Mouse (Mus musculus) forebrain, embryonic 15.5 days (tissue): ENCODE measurements around the gene Scarb1. TPM values are rescaled to one million over a fixed set of nuclear protein-coding genes. Genes with fewer than 3 reads are reported as not detected.

Experiments
- ATAC-seq: fragments of 200-750 bp; cut with Nextera tagmentation; replicated peaks from 2 replicates; pipeline ENCODE4 v1.8.0; 2017; ENCODE audit warnings: mild to moderate bottlenecking, moderate TSS enrichment, moderate library complexity
- H3K27ac ChIP-seq: fragments of 300-500 bp; sonication (generic); replicated peaks from 2 replicates; pipeline ENCODE4 v1.5.1; 2015; ENCODE audit warnings: mild to moderate bottlenecking, inconsistent platforms
- H3K27me3 ChIP-seq: fragments of 300-500 bp; sonication (generic); 2 replicates; pipeline ENCODE4 v1.6.1; 2015; ENCODE audit warnings: inconsistent platforms
- H3K36me3 ChIP-seq: fragments of 300-500 bp; sonication (generic); 2 replicates; pipeline ENCODE4 v1.6.1; 2015; ENCODE audit warnings: mild to moderate bottlenecking, inconsistent platforms
- H3K4me1 ChIP-seq: fragments of 300-500 bp; sonication (generic); 2 replicates; pipeline ENCODE4 v1.6.1; 2015; ENCODE audit warnings: inconsistent platforms
- H3K4me2 ChIP-seq: fragments of 300-500 bp; sonication (generic); replicated peaks from 2 replicates; pipeline ENCODE4 v1.6.1; 2015; ENCODE audit warnings: mild to moderate bottlenecking, inconsistent platforms
- H3K4me3 ChIP-seq: fragments of 300-500 bp; sonication (generic); 2 replicates; pipeline ENCODE4 v1.5.1; 2015; ENCODE audit warnings: mild to moderate bottlenecking, inconsistent platforms
- H3K9ac ChIP-seq: fragments of 300-500 bp; sonication (generic); replicated peaks from 2 replicates; pipeline ENCODE4 v1.6.1; 2015; ENCODE audit warnings: mild to moderate bottlenecking, inconsistent platforms
- H3K9me3 ChIP-seq: fragments of 300-500 bp; sonication (generic); 2 replicates; pipeline ENCODE4 v1.6.1; 2016; ENCODE audit warnings: inconsistent platforms
- WGBS: fragments of 180-500 bp; shearing (Covaris S2); methylation state at CpG from one replicate; pipeline ENCODE4 v1.1.7; 2015; ENCODE audit warnings: mixed read lengths; 5-methylcytosine and 5-hydroxymethylcytosine counted together
- polyA plus RNA-seq: library from polyadenylated mRNA; unstranded; fragments of >200 nt; fragmentation: Nextera tagmentation; extraction: Ambion mirVana; gene quantifications from 2 replicates; pipeline ENCODE4 v1.2.1, GENCODE M21; 2015

The Scarb1 gene
- polyA plus RNA-seq, 1 experiment from 2014 or later, result 28.5 TPM

DNA sequence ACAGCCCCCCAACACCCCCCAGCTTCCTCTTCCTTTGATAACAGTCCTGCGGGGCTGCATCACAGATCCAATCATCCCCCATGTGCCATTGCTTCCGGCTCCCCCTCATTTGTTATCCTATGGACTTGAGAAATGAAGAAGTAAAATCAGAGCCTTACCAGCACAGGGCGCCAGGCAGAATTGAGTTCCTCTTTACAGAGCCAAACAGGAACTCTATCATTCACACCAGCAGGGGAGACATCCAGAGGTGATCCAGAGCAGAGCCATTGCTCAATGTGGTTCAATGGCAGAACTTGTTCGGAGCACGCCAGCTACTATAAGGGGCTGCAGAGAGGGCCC is 17.3 kb upstream of the Scarb1 start:
- Histone ChIP-seq H3K4me3 (no peak overlapping the region), H3K9me3 (no peaks in the 10 kb centered on the region), H3K4me2 (no peak overlapping the region), H3K4me1 (peaks cover 6% of the 10 kb centered on the region), H3K36me3 (no peaks in the 10 kb centered on the region), H3K27ac (no peak overlapping the region), H3K27me3 (no peaks in the 10 kb centered on the region), H3K9ac (no peak overlapping the region)
- WGBS, result 93% methylated on average over 5 of the region's 5 CpGs
- no peak for ATAC-seq

- no peaks in the 10 kb centered on the region for H3K9me3 ChIP-seq
- H3K4me3 ChIP-seq, result no peak overlapping the region
- no peaks in the 10 kb centered on the region for H3K27me3 ChIP-seq
- peaks cover 6% of the 10 kb centered on the region for H3K4me1 ChIP-seq
- WGBS, result 84% methylated on average over 12 of the region's 12 CpGs
- no peak overlapping the region for H3K27ac ChIP-seq
- no peak overlapping the region for H3K9ac ChIP-seq
- no peaks in the 10 kb centered on the region for H3K36me3 ChIP-seq
- ATAC-seq, result no peak
- no peak overlapping the region for H3K4me2 ChIP-seq
Observed at GRCm38 (mm10) chr5:125357543-125358269, 16.8 kb upstream of the Scarb1 start.

GRCm38 (mm10) chr5:125355650-125356049 is 14.8 kb upstream of the Scarb1 start:
- WGBS, result 61% methylated on average over 7 of the region's 7 CpGs

DNA sequence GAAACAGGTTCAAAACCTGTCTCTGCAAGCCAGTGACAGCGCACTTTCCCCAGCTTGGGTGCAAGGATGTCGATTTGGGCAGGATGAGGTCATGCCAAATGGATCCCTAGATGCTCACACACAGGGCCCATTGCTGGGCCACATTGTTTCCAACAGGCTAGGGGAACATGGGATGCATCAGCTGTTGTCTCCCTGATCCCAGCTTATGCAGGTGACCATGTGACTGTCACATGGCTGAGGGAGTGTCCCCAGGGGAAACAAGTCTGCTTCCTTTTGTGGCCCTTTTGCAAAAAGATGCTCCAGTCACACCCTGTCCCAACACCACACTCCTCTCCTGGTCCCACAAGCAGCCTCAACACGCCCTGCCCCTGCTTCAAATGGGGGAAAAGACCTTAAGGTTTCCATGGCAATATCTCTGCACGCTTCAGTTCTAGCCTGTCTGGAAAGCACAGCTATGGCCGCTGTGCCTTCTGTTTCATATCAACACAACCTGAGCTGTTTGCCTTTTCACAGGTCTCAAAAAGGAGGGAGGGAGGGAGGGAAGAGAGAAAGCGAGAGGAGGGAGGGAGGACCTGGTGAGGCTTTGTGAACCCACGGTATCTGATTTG is 14.1 kb upstream of the Scarb1 start:
- Histone ChIP-seq H3K9me3 (no peaks in the 10 kb centered on the region), H3K27ac (no peak overlapping the region; the same call in 1 of the 2 replicates), H3K4me1 (no peaks in the 10 kb centered on the region), H3K36me3 (no peaks in the 10 kb centered on the region), H3K4me2 (no peak overlapping the region), H3K4me3 (no peak overlapping the region), H3K9ac (no peak overlapping the region), H3K27me3 (no peaks in the 10 kb centered on the region)
- ATAC-seq, result no peak
- WGBS, result 51% methylated on average over 6 of the region's 7 CpGs

More at GRCm38 (mm10) chr5:125355650-125356049, 14.8 kb upstream of the Scarb1 start:
- Histone ChIP-seq H3K27me3 (no peaks in the 10 kb centered on the region), H3K9me3 (no peaks in the 10 kb centered on the region), H3K4me2 (no peak overlapping the region), H3K27ac (no peak overlapping the region), H3K9ac (no peak overlapping the region), H3K36me3 (no peaks in the 10 kb centered on the region), H3K4me1 (peaks cover 4% of the 10 kb centered on the region), H3K4me3 (no peak overlapping the region)
- no peak for ATAC-seq

DNA sequence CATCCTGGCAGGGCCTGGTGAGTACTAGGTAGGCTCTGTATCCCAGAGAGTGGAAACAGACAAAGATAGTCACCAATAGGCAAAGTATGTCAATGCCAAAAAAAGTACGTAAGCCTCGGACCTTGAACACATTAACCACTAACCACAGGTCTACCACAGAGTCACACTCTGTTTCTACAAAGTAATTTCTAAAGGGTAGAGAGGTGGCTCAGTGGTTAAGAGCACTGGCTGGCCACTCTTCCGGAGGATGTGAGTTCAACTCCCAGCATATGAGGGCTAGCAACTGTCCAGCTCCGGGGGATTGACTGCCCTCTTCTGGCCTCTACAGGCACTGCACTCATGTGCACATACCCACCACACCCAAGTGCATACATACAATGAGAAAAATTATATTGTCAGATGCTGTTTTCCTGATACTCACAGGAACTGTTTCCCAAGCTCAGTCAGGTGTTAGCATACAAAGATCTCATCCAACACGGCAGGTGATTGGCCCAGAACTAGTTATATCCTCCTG is 11.9 kb upstream of the Scarb1 start:
- H3K36me3 ChIP-seq, result no peaks in the 10 kb centered on the region
- no peak overlapping the region for H3K9ac ChIP-seq
- no peaks in the 10 kb centered on the region for H3K4me1 ChIP-seq
- no peaks in the 10 kb centered on the region for H3K9me3 ChIP-seq
- no peak overlapping the region for H3K4me2 ChIP-seq
- H3K27ac ChIP-seq, result no peak overlapping the region
- H3K4me3 ChIP-seq, result no peak overlapping the region
- ATAC-seq, result no peak
- 93% methylated on average over 5 of the region's 5 CpGs for WGBS
- no peaks in the 10 kb centered on the region for H3K27me3 ChIP-seq

- no peaks in the 10 kb centered on the region for H3K27me3 ChIP-seq
- H3K4me3 ChIP-seq, result no peak overlapping the region
- no peak overlapping the region for H3K27ac ChIP-seq
- H3K9me3 ChIP-seq, result no peaks in the 10 kb centered on the region
- no peaks in the 10 kb centered on the region for H3K4me1 ChIP-seq
- no peaks in the 10 kb centered on the region for H3K36me3 ChIP-seq
- H3K4me2 ChIP-seq, result no peak overlapping the region
- H3K9ac ChIP-seq, result no peak overlapping the region
- WGBS, result 94% methylated on average over 5 of the region's 5 CpGs
- ATAC-seq, result no peak
Observed at GRCm38 (mm10) chr5:125351939-125352338, 11.0 kb upstream of the Scarb1 start.

DNA sequence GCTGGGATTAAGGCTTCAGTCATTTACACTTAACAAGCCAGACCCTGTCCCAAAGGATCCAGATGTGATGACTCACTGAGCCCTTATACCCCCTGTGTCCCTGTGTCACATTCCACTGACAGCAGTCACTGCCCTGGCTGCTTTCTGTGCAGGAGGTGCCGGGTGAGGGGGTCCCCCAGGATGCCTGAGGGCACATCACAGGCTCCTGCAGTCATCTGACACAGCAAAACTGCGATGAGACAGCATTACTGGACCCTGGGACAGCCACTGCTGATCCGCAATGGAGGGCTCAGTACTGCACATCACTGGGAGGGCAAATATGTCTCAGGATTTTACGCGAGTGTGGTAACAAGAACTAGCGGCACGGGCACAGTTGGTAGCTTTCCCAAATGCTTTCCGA is 10.2 kb upstream of the Scarb1 start:
- H3K9ac ChIP-seq, result no peak overlapping the region
- no peak overlapping the region for H3K4me3 ChIP-seq
- ATAC-seq, result no peak

GRCm38 (mm10) chr5:125349391-125349790 is 8.5 kb upstream of the Scarb1 start:
- WGBS, result 71% methylated on average over 3 of the region's 3 CpGs
- ATAC-seq, result no peak
- no peak overlapping the region for H3K4me3 ChIP-seq

More for the DNA sequence above, 10.2 kb upstream of the Scarb1 start:
- no peak overlapping the region for H3K27ac ChIP-seq
- no peaks in the 10 kb centered on the region for H3K9me3 ChIP-seq
- no peaks in the 10 kb centered on the region for H3K4me1 ChIP-seq
- H3K27me3 ChIP-seq, result no peaks in the 10 kb centered on the region
- WGBS, result 76% methylated on average over 8 of the region's 8 CpGs
- H3K4me2 ChIP-seq, result no peak overlapping the region
- H3K36me3 ChIP-seq, result no peaks in the 10 kb centered on the region

GRCm38 (mm10) chr5:125348487-125348886 is 7.6 kb upstream of the Scarb1 start:
- Histone ChIP-seq H3K9me3 (no peaks in the 10 kb centered on the region), H3K4me3 (no peak overlapping the region), H3K27me3 (no peaks in the 10 kb centered on the region), H3K36me3 (no peaks in the 10 kb centered on the region), H3K4me2 (no peak overlapping the region), H3K4me1 (no peaks in the 10 kb centered on the region), H3K27ac (no peak overlapping the region), H3K9ac (no peak overlapping the region)
- 43% methylated on average over 8 of the region's 8 CpGs for WGBS
- ATAC-seq, result no peak

More at GRCm38 (mm10) chr5:125349391-125349790, 8.5 kb upstream of the Scarb1 start:
- Histone ChIP-seq H3K27me3 (no peaks in the 10 kb centered on the region), H3K9ac (no peak overlapping the region), H3K9me3 (no peaks in the 10 kb centered on the region), H3K4me1 (no peaks in the 10 kb centered on the region), H3K36me3 (no peaks in the 10 kb centered on the region), H3K27ac (no peak overlapping the region), H3K4me2 (no peak overlapping the region)

DNA sequence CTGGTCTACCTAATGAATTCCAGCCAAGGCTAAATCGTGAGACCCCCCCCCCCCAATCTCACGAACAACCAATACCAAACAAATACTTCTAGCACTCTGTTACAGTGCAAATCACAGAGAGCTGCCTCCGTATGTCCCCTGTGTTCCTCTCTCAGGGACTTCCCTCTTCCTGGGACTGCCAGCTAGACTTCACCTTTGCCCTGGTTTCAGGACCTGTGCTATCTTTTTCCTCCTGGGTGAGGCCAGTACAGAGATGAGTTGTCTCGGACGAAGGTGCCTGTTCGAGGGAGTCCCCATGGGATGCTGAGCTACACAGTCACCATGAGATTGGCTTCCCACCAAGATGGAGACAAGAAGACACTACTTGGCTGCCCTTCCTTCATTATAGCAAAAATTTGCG is 7.2 kb upstream of the Scarb1 start:
- Histone ChIP-seq H3K4me3 (no peak overlapping the region), H3K9me3 (no peaks in the 10 kb centered on the region), H3K9ac (no peak overlapping the region), H3K36me3 (no peaks in the 10 kb centered on the region), H3K27me3 (no peaks in the 10 kb centered on the region), H3K4me2 (no peak overlapping the region), H3K27ac (no peak overlapping the region), H3K4me1 (no peaks in the 10 kb centered on the region)
- 71% methylated on average over 7 of the region's 7 CpGs for WGBS
- ATAC-seq, result no peak

- Histone ChIP-seq H3K36me3 (no peaks in the 10 kb centered on the region), H3K4me1 (peaks cover 22% of the 10 kb centered on the region), H3K27ac (no peak overlapping the region), H3K27me3 (no peaks in the 10 kb centered on the region), H3K9me3 (no peaks in the 10 kb centered on the region), H3K9ac (no peak overlapping the region), H3K4me3 (no peak overlapping the region), H3K4me2 (no peak overlapping the region)
- WGBS, result 88% methylated on average over 6 of the region's 6 CpGs
- ATAC-seq, result no peak
Observed at GRCm38 (mm10) chr5:125344296-125344695, 3.4 kb upstream of the Scarb1 start.

DNA sequence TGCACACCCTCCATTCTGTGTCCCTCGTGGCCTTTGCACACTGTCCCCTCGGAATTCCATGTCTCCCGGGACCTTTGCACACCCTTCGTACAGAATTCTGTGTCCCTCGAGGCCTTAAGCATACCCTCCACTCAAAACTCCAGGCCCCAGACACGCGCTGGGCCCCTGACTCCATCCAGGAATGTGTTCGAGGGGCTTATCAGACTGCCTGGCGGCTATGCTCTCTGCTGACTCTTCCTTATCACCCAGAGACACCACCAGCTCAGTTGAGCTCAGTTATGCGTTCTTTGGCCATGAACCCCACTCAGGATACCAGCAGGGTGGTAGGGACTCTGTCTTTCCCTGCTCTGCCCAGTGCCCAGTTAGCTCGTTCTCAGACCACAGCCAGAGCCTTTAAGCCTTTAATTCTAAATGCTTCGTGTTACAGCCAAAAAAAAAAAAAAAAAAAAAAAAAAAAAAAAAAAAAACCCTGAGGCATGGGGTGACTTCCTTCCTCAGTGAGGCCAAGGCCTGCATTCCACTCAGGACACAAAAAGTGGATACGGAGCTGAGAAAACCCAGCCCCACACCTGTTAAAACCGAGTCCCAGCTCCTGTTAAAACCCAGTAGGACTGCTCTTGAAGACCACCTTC is 681 bp upstream of the Scarb1 start:
- H3K9ac ChIP-seq, result no peak overlapping the region
- peak; percentile 39; the same call in 1 of the 2 replicates for ATAC-seq
- H3K4me2 ChIP-seq, result peak overlapping the region; percentile 92
- H3K27me3 ChIP-seq, result no peaks in the 10 kb centered on the region
- H3K27ac ChIP-seq, result no peak overlapping the region
- peak overlapping the region; percentile 61 for H3K4me3 ChIP-seq
- peaks cover 26% of the 10 kb centered on the region for H3K4me1 ChIP-seq
- no peaks in the 10 kb centered on the region for H3K36me3 ChIP-seq
- H3K9me3 ChIP-seq, result no peaks in the 10 kb centered on the region
- WGBS, result 61% methylated on average over 14 of the region's 14 CpGs
